Mouse (Mus musculus): ENCODE results near the gene Gm42906. TPM values are rescaled to one million over a fixed set of nuclear protein-coding genes. Genes with fewer than 3 reads are reported as not detected.

Gene Gm42906
- polyA plus RNA-seq, 1 experiment: 1.2 TPM

DNA sequence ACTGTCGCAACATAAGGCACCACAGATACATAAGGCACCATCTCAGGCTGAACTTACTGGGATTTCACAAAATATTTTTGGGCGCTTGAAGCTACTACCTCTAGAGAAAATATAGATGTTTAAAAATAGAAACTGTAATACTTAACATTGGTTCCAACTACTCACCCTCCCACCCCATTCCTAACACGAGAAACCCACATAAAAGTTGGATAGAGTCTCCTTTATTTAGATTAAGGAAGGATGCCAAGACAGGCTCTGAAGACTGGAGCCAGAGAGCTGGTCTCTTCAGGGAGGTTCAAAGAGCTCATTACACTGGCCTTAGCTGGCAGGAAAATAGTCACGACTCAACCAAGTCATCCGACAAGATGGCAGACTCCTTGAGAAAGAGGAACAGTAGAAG, 361.9 kb downstream of the Gm42906 start:
- DNase-seq (ENCODE audit: low spot score): no peak

DNA sequence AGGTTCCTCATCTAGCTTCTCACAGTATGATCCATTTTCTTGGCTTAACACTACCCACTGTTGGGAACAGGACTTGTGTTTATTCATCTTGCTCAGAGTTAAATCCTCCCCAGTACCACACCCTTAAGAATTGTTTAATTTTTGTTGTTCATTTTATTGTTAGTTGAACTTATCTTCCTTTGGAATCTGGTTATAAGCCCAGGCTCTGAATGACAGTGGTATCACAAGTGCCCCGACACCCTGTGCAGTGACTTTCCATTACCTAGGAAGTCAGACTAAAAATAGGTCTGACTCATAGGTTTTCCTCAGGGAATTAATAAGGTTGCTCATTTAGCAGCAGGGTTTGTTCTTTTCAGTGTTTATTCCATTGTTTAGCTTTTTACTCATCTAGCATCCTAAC, 362.7 kb downstream of the Gm42906 start:
- no peak for DNase-seq (ENCODE audit: low spot score)

DNA sequence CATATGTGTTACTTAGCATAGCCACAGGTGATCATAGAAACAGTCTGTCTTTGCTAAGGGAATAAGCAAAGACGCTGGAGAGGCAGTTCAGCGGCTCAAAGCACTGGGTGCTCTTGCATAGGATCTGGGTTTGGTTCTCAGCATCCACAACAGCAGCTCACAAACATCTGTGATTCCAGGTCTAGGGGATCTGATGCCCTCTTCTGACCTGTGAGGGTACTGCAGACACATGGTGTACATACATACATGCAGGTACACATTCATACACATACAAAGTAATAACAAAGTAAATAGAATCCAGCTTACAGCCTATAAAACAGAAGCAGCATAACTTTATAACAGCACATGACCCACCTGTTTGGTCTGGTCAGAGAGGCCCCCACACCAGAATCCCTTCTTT, 366.0 kb downstream of the Gm42906 start:
- DNase-seq (ENCODE audit: low spot score): no peak

GRCm38 (mm10) chr5:151060476-151060875, 367.5 kb downstream of the Gm42906 start:
- no peak for DNase-seq (ENCODE audit: low spot score)

GRCm38 (mm10) chr5:151059772-151060171, 368.2 kb downstream of the Gm42906 start:
- no peak for DNase-seq (ENCODE audit: low spot score)

- no peak for DNase-seq (ENCODE audit: low spot score)
Measured at GRCm38 (mm10) chr5:151059352-151059751, 368.6 kb downstream of the Gm42906 start.

GRCm38 (mm10) chr5:151057716-151058115, 370.2 kb downstream of the Gm42906 start:
- DNase-seq (ENCODE audit: low spot score): no peak

GRCm38 (mm10) chr5:151056920-151057294, 371.1 kb downstream of the Gm42906 start:
- DNase-seq (ENCODE audit: low spot score): no peak

DNA sequence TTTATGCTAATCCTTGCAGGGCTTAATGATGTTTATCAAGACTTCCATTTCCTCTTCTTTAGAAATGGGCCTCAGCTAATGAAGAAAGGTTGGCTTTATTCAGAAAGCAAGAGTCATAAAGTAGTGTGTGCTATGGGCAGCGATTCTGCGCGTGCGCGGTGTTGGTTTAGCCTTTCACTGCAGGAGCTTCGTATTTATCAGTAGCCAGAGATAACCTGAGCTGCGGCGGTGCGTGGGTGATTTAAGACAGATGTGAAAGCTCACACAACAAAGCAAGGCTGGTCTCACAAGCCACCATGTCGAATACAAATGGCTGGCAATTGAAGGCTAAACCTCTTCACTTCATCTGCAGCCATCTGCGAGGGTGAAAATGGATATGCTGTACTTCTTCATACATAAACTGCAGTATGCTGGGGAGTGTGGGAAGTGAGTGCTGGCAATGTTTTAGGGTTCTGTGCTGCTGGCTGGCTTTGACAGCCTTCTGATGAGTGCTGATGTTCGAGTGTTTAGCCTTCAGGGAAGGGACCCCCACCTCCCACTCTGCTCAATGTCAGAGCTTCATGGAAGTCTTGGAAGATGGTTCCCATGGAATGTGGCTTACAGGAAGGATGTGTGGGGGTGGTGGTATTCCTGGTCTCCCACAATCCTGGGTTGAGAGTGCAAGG, 371.6 kb downstream of the Gm42906 start:
- DNase-seq (ENCODE audit: low spot score): no peak

DNA sequence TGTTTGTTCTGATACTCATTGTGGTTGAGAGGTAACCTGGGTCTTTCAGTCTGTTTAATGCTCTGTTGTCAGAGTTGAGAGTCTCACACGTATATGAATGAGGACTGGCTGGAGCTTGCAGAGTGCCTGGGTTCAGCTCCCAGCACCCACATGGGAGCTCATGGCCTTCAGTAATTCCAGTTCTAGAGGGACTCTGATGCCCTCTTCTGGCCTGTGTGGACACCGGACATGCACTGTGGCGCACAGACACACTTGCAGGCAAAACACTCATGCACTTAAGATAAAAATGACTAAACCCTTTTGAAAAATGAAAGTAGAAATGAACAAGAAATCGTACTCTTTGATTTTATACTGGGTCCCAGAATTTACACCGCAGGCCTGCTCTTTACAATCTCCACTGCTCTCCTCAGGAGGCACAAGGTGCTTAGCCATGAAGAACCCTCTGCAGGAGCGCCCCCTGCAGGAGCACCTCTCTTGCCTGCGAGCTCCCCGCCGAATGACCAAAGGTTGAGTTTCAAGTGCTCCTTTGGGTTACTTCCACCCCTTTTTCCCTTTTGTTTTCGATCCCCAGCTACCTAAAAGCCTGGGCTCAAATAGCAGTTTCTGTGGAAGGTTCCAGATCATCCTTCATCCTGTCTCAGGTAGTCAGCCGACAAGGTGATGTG, 372.4 kb downstream of the Gm42906 start:
- DNase-seq (ENCODE audit: low spot score): no peak

DNA sequence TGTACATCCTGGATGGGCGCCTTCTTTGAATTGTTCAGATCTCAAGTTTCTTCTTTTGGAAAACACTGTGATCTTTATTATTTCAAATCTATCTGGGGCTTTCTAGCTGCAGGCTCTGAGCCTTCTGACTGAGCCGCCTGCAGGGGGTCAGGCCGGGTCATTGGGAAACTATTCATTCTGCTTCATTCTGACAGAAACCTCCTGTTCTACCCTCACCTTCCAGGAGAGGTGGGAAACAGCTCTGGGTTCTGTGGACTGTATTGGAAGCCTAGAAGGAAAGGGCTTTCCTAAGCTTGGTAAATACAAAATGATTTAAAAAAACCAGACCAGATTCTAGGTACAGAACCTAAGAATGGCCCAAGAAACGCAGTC, 373.2 kb downstream of the Gm42906 start:
- DNase-seq (ENCODE audit: low spot score): no peak

DNA sequence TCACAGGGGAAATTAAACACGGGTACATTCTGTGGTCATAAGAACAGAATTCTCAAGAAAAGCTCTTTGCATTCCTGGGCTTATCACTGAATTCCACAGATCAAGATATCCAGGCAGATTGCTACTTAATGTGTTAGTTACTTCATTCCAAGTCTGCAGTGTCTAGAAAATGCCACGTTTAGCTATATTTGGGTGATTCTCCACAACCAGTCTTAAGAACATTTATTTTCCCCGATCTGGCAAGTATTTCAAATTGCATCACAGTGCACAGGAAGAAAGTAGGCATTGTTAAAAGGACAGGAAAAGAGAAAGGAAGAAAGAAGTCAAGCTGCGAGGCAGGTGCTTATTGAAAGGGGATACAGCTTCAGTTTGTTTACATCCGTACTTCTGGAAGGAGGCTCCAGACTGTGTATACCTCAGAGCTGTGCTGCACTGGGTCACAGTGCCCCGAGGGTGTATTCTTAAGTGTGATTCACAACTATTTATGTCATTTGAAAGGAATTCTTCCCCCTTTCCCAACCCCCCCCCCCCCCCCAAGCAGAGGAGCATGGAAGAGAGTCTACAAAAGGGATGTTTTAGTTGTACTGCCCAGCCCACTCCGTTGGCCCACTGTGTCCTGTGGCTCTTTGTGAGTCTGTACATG, 373.7 kb downstream of the Gm42906 start:
- no peak for DNase-seq (ENCODE audit: low spot score)

- no peak for DNase-seq (ENCODE audit: low spot score)
Measured at GRCm38 (mm10) chr5:151053190-151053589, 374.8 kb downstream of the Gm42906 start.

DNA sequence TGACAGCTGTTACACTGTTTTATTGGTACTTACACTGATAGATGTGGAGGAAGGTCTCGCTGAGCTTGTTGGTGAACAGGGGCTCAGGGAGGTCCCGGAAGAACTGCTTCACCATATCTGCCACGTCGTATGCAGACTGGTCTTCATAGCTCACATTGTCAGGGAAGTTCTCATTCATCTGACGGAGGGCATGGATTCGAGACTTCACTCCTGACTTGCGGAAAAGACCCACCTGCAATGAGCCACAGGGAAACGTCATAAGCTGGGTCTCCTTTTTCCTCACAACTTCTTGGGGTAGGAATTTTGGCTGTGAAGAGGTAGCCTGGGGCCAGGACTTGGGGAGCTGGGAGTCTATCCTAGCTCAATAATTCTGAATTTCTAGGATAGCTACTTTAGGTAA, 375.6 kb downstream of the Gm42906 start:
- no peak for DNase-seq (ENCODE audit: low spot score)

DNA sequence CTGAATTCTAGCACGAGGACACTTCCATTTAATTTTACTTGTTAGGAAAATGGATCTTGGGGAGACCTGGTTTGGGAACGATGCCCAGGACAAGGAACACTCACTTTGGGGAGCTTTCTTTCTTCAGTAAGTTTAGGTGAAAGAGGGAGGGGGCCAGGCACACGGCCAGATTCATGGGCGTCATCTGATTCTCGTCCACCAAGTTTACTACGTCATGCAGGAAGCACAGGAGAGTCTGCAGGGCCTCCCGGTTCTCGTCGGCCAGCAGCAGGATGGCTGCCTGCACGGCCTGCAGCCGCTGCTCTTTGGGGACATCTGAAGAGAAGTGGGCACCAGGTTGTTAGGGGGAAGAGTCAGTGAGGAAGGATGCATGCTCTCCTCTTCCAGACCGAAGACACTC, 380.5 kb downstream of the Gm42906 start:
- no peak for DNase-seq (ENCODE audit: low spot score)

DNA sequence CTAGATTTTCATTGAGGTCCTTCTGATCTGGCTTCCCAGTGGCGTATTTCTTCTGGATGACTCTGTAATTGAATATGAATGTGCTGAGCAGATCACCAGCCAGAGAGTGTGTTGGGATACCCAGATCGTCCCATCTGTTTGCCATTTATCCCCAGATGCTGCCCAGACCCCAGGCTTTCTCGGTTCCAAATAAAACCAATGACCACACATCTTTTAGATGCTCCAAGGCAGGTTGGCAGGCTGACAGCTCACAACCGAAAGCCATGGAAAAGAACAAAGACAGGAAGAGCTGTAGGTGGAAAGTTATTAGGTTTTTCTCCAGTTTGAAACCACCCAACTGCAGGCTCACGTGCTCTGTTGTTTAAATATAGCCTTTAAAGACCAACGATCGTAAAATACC, 381.0 kb downstream of the Gm42906 start:
- no peak for DNase-seq (ENCODE audit: low spot score)

DNA sequence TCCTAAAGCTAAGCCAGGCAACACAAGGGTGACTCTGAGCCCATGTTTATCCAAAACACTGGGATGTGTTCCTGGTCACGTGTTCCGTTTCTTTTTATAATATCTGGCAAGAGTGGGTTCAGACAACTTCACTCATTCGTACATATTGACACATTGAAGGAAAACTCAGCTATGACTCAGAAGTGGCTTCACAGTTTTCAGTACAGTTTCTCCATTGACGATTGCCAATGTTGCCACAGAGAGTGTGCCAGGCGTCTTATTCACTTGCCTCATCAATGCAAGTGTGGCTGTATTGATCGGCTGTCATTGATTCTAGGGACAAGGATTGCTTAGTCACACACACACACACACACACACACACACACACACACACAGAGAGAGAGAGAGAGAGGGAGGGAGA, 381.8 kb downstream of the Gm42906 start:
- no peak for DNase-seq (ENCODE audit: low spot score)

DNA sequence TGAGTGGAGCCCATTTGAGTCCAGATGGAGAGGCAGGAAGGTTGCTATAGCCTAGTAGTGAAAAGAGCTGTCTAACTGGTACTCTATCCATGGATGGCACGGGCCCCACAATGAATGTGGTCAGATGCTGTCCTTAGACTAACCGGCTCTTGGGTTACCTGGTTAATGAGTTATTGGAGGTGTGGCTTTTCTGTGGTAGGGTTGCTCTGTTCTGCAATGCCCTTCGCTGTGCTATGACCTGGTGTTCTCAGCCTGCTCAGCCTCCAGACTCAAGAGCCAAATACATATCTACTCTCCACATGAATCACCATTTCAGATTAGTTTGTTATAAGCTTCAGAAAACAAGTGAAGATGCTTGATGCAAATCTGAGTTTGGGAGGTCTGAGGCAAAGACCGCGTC, 385.1 kb downstream of the Gm42906 start:
- DNase-seq (ENCODE audit: low spot score): no peak

DNA sequence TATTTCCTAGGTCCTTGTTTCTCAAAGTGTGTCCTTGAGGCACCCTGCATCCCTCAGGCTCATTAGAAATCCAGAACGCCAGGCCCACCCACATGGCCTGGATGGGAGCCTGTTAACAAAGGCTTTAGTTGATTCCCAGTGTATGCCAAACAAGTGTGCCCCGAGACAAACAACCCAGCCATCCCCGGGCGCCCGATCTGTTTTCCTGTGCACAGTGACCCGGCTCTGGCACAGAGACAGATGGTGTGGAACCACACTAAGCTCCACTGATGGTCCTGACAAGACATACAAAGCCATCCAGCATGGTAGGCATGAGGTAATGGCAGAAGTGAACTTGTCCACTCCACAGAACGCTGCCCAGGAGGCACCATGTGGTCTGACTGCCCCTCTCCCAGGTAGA, 390.1 kb downstream of the Gm42906 start:
- no peak for DNase-seq (ENCODE audit: low spot score)

DNA sequence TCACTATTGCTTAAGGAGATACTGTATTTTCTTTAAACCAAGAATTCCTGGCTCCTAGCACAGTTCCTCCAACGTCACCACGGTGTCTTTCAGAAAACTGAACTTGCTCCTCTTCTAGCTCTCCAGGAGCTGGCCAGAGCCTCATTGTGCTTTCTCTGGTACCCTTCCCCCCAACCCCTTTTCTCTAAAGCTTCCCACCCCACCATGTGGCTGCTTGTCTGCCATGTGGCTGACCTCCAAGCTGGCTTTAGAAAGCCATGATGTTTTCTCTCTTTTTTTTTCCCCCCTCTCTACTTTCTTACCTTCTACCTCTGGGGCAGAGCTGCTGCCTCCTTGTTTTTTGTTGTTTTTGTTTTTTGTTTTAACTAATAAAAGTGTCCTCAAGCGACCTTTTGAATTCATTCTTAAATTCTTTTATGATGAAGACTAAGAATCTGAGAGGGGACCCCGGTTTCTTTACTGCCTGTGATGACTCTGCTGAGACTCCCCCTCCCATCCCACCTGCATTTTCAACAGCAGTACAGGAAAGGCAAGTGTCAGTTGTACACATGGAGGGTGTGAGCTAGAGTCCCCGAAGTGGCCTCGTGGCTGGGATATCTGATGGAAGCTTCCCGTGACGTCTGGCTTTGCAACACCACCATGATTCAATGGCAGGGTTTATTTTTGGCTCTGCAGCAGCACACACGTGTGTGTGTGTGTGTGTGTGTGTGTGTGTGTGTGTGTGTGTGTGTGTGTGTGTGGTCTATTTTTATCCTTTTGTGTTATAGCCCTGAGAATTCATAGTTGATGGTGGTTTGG, 393.0 kb downstream of the Gm42906 start:
- DNase-seq (ENCODE audit: low spot score): no peak

GRCm38 (mm10) chr5:151028906-151029305, 399.1 kb downstream of the Gm42906 start:
- no peak for DNase-seq (ENCODE audit: low spot score)

GRCm38 (mm10) chr5:151027171-151027570, 400.8 kb downstream of the Gm42906 start:
- no peak for DNase-seq (ENCODE audit: low spot score)

DNA sequence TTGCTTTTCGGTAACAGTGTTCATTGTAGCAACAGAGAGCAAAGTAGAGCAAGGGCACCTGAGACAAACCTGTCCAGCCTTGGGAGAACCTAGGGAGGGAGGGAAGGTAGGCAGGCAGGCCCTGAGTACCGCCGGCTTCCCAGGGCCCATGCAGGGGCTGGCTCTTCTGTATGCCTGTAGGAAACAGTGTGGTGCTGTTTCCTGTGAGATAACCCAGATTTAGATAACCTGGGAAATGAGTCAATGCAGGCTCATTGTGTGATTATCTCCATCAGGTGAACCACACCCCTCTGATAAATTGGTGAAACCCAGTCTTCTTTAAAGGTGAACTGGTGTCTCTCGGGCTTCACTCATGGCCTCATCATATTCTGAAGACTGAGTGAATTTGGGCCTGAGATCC, 401.9 kb downstream of the Gm42906 start:
- DNase-seq (ENCODE audit: low spot score): no peak

All from urinary bladder, adult 2 months (tissue).